Mouse (Mus musculus): Measurements from ENCODE around the gene 0610040J01Rik.

0610040J01Rik gene

DNA sequence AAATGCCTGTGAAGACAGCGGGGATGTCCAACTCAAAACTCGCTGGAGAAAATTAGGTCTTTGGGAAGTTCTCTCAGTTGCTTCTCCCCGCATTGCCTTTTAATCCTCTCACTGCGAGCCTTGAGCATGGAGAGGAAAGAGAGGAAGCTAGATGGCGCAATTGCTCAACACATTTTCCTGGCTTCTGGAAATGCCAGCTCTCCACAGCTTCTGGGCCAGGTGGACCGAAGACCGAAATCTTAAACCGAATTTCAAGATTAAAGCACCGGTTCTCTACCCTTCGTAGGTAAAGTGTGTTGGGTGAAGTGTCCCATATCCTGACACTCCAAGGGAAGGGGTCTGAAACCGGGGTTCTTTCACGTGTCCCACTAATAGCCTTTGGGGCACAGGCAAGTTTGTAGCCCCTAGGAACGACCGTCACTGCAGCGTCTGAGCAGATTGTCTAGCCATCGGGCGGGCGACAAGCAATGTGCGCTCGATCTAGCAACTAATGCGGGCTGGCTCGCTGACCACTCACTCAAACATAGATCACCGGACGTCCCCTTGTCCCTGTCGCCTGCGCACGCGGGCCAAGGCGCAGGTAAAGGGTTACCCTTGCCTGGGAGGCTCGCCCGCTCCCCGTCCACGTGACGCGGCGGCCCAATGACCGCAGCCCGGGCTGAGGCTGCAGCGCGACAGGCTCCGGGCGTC is at the start of gene 0610040J01Rik:
Gene 0610040J01Rik (plus strand): TSS at position 545 of the 690 bp plus-strand sequence.
- peak; percentile 24 to 54 for DNase-seq (ENCODE audit: low spot score in 2 of 2)

DNA sequence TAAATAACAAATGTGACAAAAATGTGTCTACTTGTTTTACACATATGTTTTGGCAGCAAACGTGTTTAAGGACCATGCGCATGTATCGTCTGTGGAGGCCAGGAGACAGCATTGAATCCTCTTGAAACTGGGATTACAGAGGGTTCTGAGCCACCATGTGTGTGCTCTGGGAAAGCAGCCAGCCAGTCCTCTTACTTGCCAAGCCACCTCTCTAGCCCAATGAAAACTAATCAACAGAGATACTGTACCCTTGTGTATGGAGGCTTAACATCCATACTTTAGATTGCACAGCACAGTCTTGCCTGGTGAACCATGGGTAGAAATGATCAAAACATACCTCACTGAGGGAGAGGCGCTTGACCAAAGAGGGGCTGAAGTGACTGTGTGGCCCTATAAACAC is 46.3 kb upstream of the 0610040J01Rik start:
- peak in 1 of 2 experiments; percentile 14 for DNase-seq (ENCODE audit: low spot score in 2 of 2)

DNA sequence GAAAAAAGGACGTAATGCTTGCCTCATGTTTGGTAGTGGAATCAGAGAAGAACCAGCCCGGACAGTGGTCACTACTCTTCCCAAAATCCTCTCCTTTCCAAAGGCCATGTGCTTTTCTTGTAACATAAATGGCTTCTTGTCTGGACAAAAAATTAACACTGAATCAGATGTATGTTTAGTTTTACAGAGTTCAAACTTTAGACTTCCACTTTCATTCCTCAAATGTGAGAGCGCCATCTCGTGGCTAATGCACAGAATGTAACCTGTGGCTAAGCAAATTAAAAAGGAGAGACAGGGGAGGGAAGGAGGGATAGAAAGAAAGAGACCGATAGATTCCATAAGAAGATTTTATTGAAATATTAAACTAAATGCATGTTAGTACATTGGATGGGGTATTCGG is 45.4 kb upstream of the 0610040J01Rik start:
- peak; percentile 40 to 43 for DNase-seq (ENCODE audit: low spot score in 2 of 2)

DNA sequence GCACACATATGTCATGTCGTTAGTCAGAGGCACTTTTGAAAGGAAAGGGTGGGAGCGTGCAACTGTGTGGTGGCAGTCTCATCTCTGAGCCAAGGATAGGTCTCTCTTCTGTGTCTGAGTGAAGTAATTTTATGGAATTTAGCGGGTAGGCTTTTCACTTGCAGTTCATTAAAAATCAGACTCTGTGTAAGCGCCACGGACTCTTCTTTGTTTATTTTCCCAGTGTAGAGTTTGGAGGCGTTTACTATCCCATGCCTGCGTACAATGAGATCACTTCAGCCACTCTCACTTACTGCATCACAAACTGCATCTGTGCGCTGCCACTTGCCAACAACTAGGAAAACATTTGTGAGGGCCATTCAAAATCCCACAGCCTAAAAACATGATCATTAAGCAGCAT is 44.7 kb upstream of the 0610040J01Rik start:
- no peak for DNase-seq (ENCODE audit: low spot score in 2 of 2)

DNA sequence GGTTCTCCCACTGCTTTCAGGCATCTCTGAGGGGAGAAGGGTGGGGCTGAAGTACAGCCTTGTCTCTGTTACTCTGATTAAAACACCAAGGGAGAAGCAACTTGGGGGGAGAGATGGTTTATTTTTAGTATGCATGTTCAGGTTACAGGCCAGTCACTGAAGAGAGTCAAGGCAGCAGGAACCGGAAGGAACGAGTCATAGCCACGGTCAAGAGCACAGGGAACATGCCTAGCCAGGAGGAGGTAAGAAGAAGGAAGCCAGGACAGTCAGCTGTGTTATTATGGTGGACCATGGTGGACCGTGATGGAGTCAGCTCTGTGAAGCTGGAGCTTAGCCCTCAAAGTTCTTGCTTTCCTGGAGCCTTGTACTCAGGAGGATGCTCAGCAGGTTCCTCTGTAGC is 43.9 kb upstream of the 0610040J01Rik start:
- DNase-seq (ENCODE audit: low spot score in 2 of 2), result no peak

DNA sequence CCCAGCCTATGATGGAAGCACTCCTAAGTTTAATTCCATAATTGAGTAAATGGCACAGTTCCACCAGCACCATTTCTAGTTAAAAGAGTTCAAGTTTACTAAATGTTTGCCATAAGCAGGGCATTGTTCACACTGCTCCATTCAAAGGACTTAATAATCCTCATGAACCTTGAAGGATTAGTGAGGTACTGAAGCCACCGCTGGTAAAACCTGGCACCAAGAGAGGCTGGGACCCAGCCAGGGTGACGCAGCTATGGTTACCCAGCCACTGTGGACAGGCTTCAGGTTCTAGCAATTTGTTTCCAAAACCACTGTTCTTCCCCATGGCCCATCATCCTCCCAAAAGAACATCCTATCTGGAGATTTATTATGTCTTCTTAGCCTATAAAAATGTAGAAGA is 39.2 kb upstream of the 0610040J01Rik start:
- no peak for DNase-seq (ENCODE audit: low spot score in 2 of 2)

DNA sequence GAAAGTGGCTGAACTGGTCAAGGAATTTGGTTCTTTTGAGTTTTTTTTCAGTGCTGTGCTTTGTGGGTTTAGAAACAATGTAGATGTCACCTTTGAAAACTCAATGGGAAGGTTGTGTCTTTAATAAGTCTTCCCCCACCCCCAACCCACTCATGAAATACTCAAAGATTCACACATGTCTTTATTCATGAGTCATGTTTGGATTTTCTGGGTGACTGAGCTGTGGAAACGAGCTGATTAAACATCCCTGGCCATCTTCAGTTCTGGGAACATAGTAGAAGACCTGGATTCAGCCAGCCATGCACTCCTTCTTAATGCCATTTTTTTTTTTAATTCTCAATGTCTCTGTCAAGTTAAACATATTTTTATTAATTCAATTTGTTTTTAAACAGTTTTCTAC is 38.6 kb upstream of the 0610040J01Rik start:
- DNase-seq (ENCODE audit: low spot score in 2 of 2), result no peak

DNA sequence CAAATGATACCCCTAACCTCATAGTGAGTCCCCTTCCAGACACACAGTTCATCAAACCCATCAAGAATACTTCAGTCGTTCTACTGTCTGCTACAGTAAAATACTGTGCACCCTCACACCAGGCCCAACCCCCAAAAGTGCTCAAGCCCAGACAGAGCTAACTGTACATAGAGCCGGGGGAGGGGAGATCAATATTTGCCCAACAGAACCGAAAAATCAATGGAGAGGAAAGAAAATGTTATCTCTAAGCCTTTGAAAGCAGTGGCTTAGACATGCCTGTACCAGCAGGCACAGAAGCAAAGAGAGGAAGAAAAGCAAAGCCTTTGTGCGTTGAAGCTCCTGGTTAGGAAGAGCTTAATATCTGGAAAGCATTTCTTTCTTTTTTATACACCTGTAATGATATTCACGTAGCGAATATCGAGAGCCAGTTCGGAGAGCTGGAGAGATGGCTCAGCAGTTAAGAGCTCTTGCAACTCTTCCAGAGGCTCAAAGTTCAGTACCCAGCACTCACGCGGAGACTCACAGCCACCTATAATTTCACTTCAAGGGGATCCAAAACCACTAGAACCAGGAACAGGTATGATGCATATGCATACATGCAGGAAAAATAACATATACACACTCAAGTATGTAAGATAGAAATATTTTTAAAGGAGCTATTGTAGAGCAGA is 23.9 kb upstream of the 0610040J01Rik start:
- DNase-seq (ENCODE audit: low spot score in 2 of 2), result no peak

DNA sequence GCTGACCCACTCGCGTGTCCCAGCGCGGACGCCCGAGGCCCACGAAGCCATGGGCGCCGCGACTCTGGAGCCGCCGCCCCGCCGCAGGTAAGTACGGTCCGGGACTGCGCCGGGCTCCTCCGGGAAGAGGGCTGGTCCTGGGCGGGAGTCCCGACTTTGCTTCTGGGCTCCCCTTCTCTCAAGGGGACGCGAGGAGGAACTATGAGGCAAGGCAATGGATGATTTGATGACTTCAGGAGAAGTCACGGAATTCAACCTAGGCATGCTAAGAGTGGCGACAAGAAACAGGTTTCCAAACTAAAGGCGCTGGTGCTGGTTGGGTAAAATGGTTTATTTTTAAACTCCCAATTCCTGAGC is 324 bp downstream of the 0610040J01Rik start:
- DNase-seq (ENCODE audit: low spot score in 2 of 2), result no peak

DNA sequence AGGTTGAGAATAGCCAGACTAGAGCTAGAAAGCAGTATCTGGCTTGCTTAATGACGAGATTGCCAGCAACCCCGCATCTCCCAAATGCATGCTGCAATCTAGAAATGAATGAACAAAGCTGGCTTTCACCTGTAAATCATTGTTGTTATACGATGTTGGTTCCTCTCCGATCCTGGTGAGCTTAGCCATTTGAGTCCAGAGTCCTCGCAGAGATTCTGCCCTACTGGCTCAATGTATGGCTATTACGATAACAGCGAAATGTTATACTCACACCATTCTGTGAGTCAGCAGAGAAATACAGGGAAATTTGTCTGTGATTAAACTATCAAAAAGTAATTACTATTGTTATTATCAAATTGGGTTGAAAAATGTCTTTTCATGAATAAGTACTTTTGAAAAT is 4.5 kb downstream of the 0610040J01Rik start:
- DNase-seq (ENCODE audit: low spot score in 2 of 2), result no peak

DNA sequence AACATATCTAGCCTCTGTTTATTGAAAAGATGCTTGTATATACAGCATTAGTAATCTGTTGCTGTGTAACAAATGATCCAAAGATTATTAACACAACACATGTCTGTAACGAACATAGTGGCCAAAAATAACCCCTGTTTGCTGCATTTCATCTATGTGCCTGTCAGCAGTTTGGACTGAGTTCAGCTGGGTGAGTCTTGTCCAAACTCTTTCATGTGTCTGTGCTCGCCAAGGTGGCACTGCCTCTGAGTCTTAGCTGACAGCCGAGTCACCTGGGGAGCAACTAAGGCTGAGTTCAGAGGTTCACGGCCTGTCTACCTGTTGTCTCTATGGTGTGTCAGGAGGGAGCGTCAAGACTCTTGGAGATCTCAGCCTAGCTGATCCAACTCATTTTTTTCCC is 5.1 kb downstream of the 0610040J01Rik start:
- no peak for DNase-seq (ENCODE audit: low spot score in 2 of 2)

DNA sequence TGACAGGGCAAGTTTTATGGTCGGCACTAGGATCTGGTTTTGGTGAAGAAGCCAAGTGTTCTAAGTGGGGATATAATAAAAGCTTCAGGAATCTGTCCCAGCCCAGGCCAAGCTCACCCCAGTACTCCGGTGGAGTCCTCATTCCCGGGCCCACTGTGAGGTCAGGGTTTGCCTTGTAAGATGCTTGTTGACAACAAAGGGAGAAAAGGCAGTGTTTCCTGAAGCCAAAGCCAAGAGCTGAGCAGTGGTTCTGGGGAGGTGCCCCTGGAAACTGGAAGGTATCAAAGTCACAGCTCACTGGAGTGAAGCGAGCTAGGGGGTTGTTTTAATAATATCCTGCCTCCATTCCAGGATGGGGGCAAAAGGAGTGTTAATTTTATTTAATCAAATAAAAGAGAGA is 6.8 kb downstream of the 0610040J01Rik start:
- no peak for DNase-seq (ENCODE audit: low spot score in 2 of 2)

DNA sequence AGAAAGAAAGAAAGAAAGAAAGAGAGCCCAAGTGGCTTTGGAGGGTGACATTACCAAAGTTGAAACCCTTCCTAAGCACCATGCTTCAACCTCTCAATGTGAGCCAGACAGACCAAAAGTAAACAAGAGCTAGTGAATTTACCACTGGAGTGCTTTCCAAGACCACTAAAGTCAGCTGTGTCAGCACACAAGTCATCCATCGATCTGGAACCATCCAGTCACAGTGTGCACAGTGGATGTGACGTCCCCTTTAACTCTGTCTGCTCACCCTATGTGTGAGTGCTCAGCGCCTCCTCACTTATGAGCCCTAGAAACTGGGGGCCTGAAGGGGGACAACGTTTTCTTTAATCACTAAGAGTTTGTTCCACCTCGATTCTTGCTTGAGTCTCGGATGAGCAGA is 7.4 kb downstream of the 0610040J01Rik start:
- DNase-seq (ENCODE audit: low spot score in 2 of 2), result no peak

DNA sequence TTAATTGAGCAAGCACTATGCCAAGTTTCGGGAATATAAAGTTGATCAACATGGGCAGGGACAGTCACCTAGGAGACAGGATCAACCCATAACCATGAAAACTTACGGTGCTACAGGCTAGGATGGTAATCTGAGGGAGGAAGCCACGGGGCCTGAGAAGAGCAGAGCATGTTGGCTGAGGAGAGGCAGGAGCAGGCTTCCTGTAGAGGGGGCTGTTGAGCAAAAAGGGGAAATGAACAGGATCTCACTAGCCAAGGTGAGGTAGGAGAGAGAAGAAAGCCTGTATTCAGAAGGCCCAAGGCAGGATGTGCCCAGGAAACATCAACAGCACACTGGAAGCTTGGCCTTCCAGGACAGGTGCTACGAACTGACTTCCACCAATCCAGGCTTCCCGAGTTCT is 9.0 kb downstream of the 0610040J01Rik start:
- no peak for DNase-seq (ENCODE audit: low spot score in 2 of 2)

DNA sequence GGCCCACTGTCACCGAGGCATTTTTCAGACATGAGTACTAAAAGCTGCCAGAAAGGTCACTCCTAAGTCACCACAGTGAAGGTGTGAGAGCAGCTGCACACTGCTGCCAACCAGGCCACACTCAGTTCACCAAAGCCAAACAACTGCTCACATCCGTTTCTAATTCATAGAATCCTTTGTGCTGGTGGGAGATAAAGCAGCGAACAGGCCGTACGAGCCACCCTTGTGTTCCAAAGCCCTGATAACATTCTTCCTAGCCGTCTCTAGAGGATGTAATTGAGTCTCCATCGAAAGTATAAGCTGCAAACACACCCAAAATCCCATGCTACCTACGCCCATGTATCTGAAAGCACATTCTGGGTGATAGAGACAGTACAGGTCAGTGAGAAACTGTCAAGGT is 9.7 kb downstream of the 0610040J01Rik start:
- no peak for DNase-seq (ENCODE audit: low spot score in 2 of 2)

DNA sequence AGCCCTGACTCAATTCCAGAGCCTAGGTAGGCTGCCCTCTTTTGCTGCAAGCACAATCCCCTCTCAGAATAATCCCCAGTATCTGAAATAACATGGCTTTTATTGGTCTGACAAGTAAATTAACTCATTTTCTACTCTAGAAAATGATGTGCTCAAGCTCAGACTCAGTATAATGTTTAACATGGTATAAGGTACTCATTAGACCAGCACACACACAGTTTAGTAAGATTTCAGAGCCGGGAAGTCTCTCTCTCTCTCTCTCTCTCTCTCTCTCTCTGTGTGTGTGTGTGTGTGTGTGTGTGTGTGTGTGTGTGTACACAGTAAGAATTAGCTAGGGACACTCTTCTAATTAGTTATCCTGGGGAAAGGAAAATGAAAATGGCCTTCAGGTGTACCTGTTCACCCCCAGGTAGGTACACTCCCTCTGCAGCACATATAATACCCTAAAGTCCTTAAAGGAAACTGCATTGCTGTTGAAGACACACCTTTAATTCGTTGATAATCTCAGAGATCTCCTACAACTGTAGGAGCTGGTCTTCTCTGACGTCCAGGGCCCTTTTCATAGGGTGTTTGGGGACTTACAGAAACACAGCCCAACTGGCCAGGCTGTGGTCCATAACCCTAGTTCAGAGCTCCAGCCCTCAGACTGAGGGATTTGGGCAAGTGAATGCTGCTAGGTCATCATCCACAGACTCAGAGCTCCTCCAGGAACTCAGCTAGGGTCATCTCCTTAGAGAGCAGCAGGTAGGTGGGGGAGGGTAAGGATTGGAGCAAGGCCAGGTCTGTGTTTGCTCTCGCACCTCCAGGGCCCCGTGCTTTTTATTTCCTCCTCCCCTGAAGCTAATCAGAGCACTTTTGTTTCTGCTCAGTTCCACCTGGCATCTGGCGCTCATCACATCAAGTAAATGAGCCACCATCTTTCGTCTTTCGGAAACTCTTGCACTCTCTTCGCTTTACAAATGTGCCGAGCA is 11.5 kb downstream of the 0610040J01Rik start:
- no peak for DNase-seq (ENCODE audit: low spot score in 2 of 2)

DNA sequence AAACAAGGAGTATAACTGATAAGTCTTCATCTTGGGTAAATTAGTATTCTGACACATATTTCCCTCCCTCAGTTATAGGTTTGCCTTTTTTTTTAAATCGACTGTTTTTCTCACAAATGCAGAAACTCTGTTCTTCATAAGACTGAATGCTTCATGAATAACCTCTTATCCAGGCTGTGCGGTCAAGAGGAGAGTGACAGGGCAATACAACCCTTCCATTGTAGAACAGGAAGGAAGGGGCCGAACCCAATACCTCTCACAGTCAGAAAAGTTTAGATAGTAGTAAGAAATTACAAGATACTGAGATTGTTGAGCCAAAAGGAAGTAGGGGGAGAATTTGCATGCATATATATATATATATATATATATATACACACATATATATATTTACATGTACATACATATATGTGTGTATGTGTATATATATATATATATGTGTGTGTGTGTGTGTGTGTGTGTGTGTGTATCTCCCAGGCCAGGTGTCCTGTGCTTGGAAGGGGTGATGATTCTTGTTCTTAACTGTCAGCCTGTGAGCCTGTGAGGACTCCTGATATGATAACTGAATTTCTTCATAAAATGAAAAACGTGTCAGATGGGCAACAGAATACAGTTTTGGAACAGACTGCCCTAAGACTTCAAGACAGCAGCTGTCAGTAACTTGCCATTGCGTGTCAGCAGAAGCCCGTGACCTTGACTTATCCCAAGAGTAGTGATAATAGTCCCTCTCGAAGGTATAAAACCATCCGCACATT is 12.6 kb downstream of the 0610040J01Rik start:
- DNase-seq (ENCODE audit: low spot score in 2 of 2), result no peak

DNA sequence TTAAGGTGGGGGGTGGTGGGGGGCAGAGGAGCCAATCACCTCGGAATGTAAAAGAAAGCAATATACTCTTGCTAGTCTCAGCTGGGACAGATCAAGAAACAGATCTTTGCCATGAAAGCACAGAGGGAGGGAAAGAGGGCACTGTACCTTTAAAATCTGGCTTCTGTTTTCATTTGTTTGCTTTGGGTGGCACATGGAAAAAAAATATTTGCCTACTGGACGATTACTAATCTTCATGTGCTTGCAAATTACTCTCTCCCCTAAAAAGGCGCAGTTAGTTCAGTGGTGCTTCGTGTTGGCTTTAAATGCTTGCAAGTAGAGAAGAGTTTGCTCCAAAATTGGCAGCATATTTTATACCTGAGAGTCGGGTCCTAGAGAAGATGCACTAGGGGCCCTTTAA is 13.7 kb downstream of the 0610040J01Rik start:
- DNase-seq (ENCODE audit: low spot score in 2 of 2), result no peak

DNA sequence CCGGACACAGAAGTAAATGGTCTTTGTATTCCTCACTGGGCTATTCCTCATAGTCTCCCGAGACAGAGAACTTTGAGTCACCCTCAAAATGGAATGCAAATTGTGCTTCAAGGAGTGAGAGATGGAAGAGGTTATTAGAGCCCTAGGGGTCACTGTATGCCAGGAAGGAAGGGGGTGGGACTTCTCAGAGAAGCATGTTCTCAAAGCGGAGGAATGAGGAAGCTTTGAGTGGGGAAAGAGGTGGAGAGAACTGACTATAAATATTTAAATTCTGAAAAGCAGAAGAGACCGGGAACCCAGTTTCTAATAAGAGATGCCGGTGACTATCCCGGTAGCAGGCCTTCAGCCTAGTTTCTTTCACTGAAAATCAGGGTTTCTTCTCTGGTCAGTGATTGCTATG is 14.8 kb downstream of the 0610040J01Rik start:
- DNase-seq (ENCODE audit: low spot score in 2 of 2), result no peak

DNA sequence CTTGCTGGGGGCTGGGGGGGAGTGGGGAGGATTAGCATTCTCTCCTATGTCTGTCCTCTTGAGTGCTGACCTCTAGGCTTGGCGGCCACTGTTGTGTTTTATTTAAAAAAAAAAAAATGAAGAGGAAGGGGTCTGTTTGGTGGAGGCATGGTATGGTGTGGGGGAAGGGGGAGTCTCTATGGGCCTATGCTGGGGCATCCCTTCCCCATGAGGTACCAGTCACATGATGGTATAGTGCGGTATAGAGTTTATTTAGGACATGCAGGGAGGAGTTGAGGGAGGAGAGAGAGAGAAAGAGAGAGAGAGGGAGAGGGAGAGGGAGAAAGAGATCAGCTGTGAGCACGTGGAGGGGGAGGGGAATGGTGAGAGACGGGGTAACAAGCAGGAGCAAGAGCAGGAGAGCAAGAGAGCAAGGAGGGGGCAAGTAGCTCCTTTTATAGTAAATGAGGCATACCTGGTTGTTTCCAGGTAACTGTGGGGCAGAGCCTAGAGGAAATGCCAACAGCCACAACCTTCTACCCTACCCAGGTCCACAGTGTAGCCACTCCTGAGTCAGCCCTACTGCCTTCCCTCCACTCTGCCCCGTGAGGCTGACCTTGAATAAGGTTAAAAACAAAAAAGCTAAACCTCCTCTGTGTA is 15.4 kb downstream of the 0610040J01Rik start:
- no peak for DNase-seq (ENCODE audit: low spot score in 2 of 2)

Data from cerebellum, postnatal 4 days (tissue).